Mouse (Mus musculus): ENCODE data around the gene Asb14. TPM values are rescaled to one million over a fixed set of nuclear protein-coding genes. Genes with fewer than 3 reads are reported as not detected.
A peak's percentile ranks its signal among the peaks of the same experiment; 100 is the strongest.

The Asb14 gene
- 2.6 and 2.8 TPM in 2 replicates for polyA plus RNA-seq (2015; fragmentation: Nextera tagmentation; extraction: Ambion mirVana)

DNA sequence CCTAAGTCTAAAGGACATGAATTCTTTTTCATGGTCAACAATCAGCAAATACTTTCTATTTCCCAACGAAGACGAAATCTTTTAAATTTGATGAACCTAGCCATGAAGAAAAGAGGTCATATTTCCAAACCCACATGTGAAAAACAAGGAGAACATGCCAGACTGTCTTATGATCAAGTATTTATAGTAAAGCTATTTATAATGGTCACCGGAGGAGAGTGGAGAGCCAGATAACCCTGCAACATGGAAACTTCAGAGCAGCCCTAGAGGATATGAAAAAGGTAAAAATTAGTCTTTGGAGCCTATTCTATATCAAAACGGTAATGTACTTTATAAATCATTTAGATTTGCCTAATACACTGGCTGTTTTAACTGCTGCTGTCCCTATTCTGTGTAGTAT lies at the start of gene Asb14:
TSS of gene Asb14 (plus strand) at position 166 of the 400 bp plus-strand sequence.
- Histone ChIP-seq H3K4me3 (ENCODE audit: low read length) (no peak within 1 kb of the TSS), H3K4me2 (ENCODE audit: low read depth, low read length) (no peak within 1 kb of the TSS), H3K9me3 (replicated peaks; ENCODE audit: control insufficient read depth, low read length) (no peaks in the 10 kb centered on the region), H3K27ac (ENCODE audit: low read length) (peak within 1 kb of the TSS; percentile 48), H3K36me3 (ENCODE audit: control insufficient read depth, insufficient read depth) (no peaks in the 10 kb centered on the region), H3K4me1 (ENCODE audit: control insufficient read depth, insufficient read depth, low read length) (no peaks in the 10 kb centered on the region), H3K27me3 (ENCODE audit: control insufficient read depth, insufficient read depth, low read length) (no peaks in the 10 kb centered on the region), H3K9ac (ENCODE audit: low read length) (no peak within 1 kb of the TSS)
- peak; percentile 76; the same call in 1 of the 2 replicates for ATAC-seq (replicated peaks; ENCODE audit: extremely low read depth, insufficient read depth, low FRiP score)
- 75% methylated on average over 4 of the region's 4 CpGs for WGBS

DNA sequence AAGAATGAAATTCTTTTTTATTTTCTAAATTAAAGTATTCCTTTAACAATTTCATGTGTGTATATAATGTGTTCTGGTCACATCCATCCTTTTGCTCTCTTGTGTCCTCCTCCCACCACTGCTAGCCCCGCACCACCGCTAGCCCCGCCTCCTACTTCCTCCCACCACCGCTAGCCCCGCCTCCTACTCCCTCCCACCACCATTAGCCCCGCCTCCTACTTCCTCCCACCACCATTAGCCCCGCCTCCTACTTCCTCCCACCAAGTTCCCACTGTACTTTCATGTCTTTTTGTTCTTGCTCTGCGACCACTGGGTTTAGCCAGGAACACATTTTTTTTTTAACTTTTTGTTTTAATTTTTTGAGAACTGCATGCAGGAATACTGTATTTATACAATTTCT lies 41.3 kb upstream of the Asb14 start:
- WGBS = 74% methylated on average over 8 of the region's 8 CpGs
- Histone ChIP-seq H3K9me3 (replicated peaks; ENCODE audit: control insufficient read depth, low read length) (no peaks in the 10 kb centered on the region), H3K4me3 (ENCODE audit: low read length) (no peak overlapping the region), H3K27me3 (ENCODE audit: control insufficient read depth, insufficient read depth, low read length) (no peaks in the 10 kb centered on the region), H3K4me2 (ENCODE audit: low read depth, low read length) (no peak overlapping the region), H3K4me1 (ENCODE audit: control insufficient read depth, insufficient read depth, low read length) (no peaks in the 10 kb centered on the region), H3K36me3 (ENCODE audit: control insufficient read depth, insufficient read depth) (no peaks in the 10 kb centered on the region), H3K27ac (ENCODE audit: low read length) (no peak overlapping the region), H3K9ac (ENCODE audit: low read length) (no peak overlapping the region)
- no peak for ATAC-seq (replicated peaks; ENCODE audit: extremely low read depth, insufficient read depth, low FRiP score)

DNA sequence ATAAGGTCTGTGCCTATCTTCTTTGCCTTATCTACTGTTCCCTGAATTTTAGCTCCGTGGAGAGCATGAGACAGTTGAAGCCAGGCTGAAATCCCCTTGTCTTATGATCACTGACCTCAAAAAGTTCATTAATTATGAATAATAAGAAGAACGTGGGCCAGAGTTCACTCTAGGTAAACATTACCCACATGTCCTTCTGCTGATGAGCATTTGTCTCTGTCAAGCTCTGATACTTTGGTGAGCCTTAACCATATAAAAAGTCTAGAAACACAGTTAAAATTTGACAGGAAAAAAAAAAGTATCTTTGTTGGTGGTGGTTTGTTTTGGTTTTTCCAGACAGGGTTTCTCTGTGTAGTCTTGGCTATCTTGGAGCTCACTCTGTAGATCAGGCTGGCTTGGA lies 40.3 kb upstream of the Asb14 start:
- Histone ChIP-seq H3K4me2 (ENCODE audit: low read depth, low read length) (no peak overlapping the region), H3K27ac (ENCODE audit: low read length) (no peak overlapping the region), H3K9ac (ENCODE audit: low read length) (no peak overlapping the region), H3K9me3 (replicated peaks; ENCODE audit: control insufficient read depth, low read length) (no peaks in the 10 kb centered on the region), H3K4me1 (ENCODE audit: control insufficient read depth, insufficient read depth, low read length) (no peaks in the 10 kb centered on the region), H3K36me3 (ENCODE audit: control insufficient read depth, insufficient read depth) (no peaks in the 10 kb centered on the region), H3K4me3 (ENCODE audit: low read length) (no peak overlapping the region), H3K27me3 (ENCODE audit: control insufficient read depth, insufficient read depth, low read length) (no peaks in the 10 kb centered on the region)
- 61% methylated on average over 2 of the region's 2 CpGs for WGBS
- ATAC-seq (replicated peaks; ENCODE audit: extremely low read depth, insufficient read depth, low FRiP score) = no peak

DNA sequence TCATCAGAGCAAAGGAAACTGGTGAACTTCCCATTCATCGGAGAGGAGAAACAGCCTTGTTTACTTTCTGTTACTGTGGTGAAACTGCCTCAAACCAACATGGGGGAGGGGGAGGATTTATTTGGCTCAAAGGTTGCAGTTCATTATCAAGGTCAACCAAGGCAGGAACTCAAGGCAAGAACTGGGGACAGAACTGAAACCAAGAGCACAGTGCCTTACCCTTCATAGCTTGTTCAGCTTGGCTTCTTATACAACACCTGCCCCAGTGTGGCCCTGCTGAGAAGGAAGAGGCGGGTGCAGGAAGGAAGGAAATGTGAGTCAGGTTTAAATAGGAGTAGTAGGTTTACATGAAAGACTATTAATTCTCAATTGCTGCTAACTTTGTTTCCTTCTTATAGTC lies 36.0 kb upstream of the Asb14 start:
- Histone ChIP-seq H3K27me3 (ENCODE audit: control insufficient read depth, insufficient read depth, low read length) (no peaks in the 10 kb centered on the region), H3K4me1 (ENCODE audit: control insufficient read depth, insufficient read depth, low read length) (no peaks in the 10 kb centered on the region), H3K4me3 (ENCODE audit: low read length) (no peak overlapping the region), H3K9me3 (replicated peaks; ENCODE audit: control insufficient read depth, low read length) (no peaks in the 10 kb centered on the region), H3K9ac (ENCODE audit: low read length) (no peak overlapping the region), H3K27ac (ENCODE audit: low read length) (no peak overlapping the region), H3K36me3 (ENCODE audit: control insufficient read depth, insufficient read depth) (no peaks in the 10 kb centered on the region), H3K4me2 (ENCODE audit: low read depth, low read length) (no peak overlapping the region)
- ATAC-seq (replicated peaks; ENCODE audit: extremely low read depth, insufficient read depth, low FRiP score) = no peak
- WGBS = 53% methylated on average over 2 of the region's 2 CpGs

DNA sequence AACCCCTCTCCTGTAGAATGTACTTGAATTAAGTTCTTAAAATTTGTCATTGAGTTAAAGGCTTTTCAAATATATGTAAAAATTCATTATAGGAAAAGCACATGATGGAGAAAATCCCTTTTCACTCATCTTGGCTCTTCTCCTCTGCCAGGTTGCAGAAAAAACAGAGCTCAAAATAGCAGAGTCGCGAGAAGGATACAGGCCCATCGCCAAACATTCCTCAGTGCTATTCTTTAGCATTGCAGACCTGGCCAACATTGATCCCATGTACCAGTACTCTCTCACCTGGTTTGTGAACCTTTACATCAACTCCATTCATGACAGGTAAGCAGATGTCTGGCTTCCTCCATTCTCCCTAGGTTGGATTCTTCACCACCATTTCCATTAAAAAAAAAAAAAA lies 35.3 kb upstream of the Asb14 start:
- no peaks in the 10 kb centered on the region for H3K27me3 ChIP-seq (ENCODE audit: control insufficient read depth, insufficient read depth, low read length)
- no peaks in the 10 kb centered on the region for H3K4me1 ChIP-seq (ENCODE audit: control insufficient read depth, insufficient read depth, low read length)
- H3K9ac ChIP-seq (ENCODE audit: low read length) = no peak overlapping the region
- no peaks in the 10 kb centered on the region for H3K9me3 ChIP-seq (replicated peaks; ENCODE audit: control insufficient read depth, low read length)
- no peak overlapping the region for H3K27ac ChIP-seq (ENCODE audit: low read length)
- no peaks in the 10 kb centered on the region for H3K36me3 ChIP-seq (ENCODE audit: control insufficient read depth, insufficient read depth)
- no peak for ATAC-seq (replicated peaks; ENCODE audit: extremely low read depth, insufficient read depth, low FRiP score)
- 59% methylated on average over 3 of the region's 3 CpGs for WGBS
- no peak overlapping the region for H3K4me3 ChIP-seq (ENCODE audit: low read length)
- no peak overlapping the region for H3K4me2 ChIP-seq (ENCODE audit: low read depth, low read length)

DNA sequence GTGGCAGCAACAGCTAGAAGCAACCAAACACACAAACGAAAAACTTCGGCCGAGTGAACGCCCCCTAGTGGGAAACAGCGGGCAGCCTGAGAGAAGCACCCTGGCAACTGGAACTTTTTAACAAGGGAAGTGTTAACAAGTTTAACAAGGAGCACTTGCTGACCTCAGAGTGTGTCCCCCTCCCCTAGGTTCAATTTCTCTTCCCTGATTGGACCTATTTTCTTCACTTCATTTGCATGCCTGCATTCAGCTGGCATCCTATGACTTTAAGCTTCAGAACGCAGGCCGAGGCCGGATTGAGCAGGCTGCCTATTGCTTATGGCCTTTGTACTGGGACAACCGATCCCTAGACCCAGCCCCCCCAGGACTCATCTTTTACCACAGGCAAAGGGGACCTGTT lies 27.0 kb upstream of the Asb14 start:
- Histone ChIP-seq H3K4me1 (ENCODE audit: control insufficient read depth, insufficient read depth, low read length) (no peaks in the 10 kb centered on the region), H3K4me3 (ENCODE audit: low read length) (no peak overlapping the region), H3K27me3 (ENCODE audit: control insufficient read depth, insufficient read depth, low read length) (no peaks in the 10 kb centered on the region), H3K36me3 (ENCODE audit: control insufficient read depth, insufficient read depth) (no peaks in the 10 kb centered on the region), H3K9me3 (replicated peaks; ENCODE audit: control insufficient read depth, low read length) (no peaks in the 10 kb centered on the region), H3K9ac (ENCODE audit: low read length) (no peak overlapping the region), H3K27ac (ENCODE audit: low read length) (no peak overlapping the region), H3K4me2 (ENCODE audit: low read depth, low read length) (no peak overlapping the region)
- no peak for ATAC-seq (replicated peaks; ENCODE audit: extremely low read depth, insufficient read depth, low FRiP score)
- 58% methylated on average over 9 of the region's 9 CpGs for WGBS

DNA sequence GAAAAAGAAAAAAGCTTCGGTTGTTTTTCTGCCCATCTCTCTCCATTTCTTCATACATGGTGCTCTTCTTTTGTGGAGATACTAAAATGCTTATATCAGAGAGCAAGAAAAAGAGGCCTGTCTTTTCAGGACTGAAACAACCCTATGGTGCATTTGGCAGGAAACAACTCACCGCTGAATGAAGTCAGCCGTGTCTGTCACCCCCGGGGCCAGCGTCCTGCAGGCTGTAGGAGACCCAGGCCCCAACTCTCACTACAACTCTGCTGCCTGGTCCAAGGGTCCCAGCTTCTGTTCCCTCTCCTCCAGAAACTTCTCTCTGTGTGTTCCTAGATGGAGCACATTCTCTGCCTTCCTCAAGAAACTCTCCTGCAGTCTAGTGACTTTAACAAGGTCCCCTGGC lies 26.1 kb upstream of the Asb14 start:
- H3K4me3 ChIP-seq (ENCODE audit: low read length) = no peak overlapping the region
- H3K4me1 ChIP-seq (ENCODE audit: control insufficient read depth, insufficient read depth, low read length) = no peaks in the 10 kb centered on the region
- H3K9me3 ChIP-seq (replicated peaks; ENCODE audit: control insufficient read depth, low read length) = no peaks in the 10 kb centered on the region
- no peaks in the 10 kb centered on the region for H3K27me3 ChIP-seq (ENCODE audit: control insufficient read depth, insufficient read depth, low read length)
- 78% methylated on average over 5 of the region's 5 CpGs for WGBS
- H3K4me2 ChIP-seq (ENCODE audit: low read depth, low read length) = no peak overlapping the region
- no peak overlapping the region for H3K9ac ChIP-seq (ENCODE audit: low read length)
- ATAC-seq (replicated peaks; ENCODE audit: extremely low read depth, insufficient read depth, low FRiP score) = no peak
- H3K27ac ChIP-seq (ENCODE audit: low read length) = no peak overlapping the region
- no peaks in the 10 kb centered on the region for H3K36me3 ChIP-seq (ENCODE audit: control insufficient read depth, insufficient read depth)

DNA sequence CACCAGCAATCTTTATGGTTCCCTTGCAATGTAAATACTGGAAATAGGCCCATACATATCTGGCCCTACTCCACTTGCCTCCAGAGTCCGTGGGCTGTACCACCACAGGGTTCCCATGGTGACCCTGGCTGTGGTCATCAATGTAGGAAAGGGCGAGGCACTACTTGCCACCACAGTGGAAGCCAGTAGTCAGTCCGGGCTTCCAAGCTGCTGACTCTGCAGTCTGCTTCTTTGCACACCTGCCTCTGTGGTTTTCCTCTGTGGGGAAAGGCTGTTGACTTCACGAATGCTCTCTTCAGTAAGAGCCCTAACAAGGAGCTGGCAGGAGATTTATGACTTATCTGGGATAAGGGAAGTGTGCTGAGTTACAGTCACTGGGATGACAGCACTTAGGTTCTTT lies 15.6 kb upstream of the Asb14 start:
- H3K4me2 ChIP-seq (ENCODE audit: low read depth, low read length) = no peak overlapping the region
- no peaks in the 10 kb centered on the region for H3K4me1 ChIP-seq (ENCODE audit: control insufficient read depth, insufficient read depth, low read length)
- ATAC-seq (replicated peaks; ENCODE audit: extremely low read depth, insufficient read depth, low FRiP score) = no peak
- WGBS = 56% methylated on average over 4 of the region's 4 CpGs
- H3K27ac ChIP-seq (ENCODE audit: low read length) = no peak overlapping the region
- no peak overlapping the region for H3K9ac ChIP-seq (ENCODE audit: low read length)
- no peaks in the 10 kb centered on the region for H3K27me3 ChIP-seq (ENCODE audit: control insufficient read depth, insufficient read depth, low read length)
- H3K4me3 ChIP-seq (ENCODE audit: low read length) = no peak overlapping the region
- no peaks in the 10 kb centered on the region for H3K9me3 ChIP-seq (replicated peaks; ENCODE audit: control insufficient read depth, low read length)
- no peaks in the 10 kb centered on the region for H3K36me3 ChIP-seq (ENCODE audit: control insufficient read depth, insufficient read depth)

DNA sequence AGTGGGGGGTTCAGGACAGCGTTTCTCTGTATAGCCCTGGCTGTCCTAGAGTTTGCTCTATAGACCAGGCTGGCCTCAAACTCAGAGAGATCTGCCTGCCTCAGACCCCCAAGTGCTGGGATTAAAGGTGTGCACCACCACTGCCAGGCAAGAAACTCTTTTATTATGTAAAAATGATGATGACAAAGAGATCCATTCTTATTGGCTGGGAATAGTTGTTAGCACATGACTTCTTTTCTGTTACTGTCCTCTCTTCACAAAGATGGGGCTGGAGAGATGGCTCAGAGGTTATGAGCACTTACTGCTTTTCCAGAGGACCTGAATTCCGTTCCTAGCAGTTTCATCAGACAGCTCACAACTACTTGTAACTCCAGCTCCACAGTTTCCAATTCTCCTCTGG lies 14.4 kb upstream of the Asb14 start:
- H3K4me3 ChIP-seq (ENCODE audit: low read length) = no peak overlapping the region
- no peak for ATAC-seq (replicated peaks; ENCODE audit: extremely low read depth, insufficient read depth, low FRiP score)
- no peaks in the 10 kb centered on the region for H3K9me3 ChIP-seq (replicated peaks; ENCODE audit: control insufficient read depth, low read length)
- no peak overlapping the region for H3K4me2 ChIP-seq (ENCODE audit: low read depth, low read length)
- H3K4me1 ChIP-seq (ENCODE audit: control insufficient read depth, insufficient read depth, low read length) = no peaks in the 10 kb centered on the region
- 70% methylated on average over 2 of the region's 2 CpGs for WGBS
- no peaks in the 10 kb centered on the region for H3K27me3 ChIP-seq (ENCODE audit: control insufficient read depth, insufficient read depth, low read length)
- no peak overlapping the region for H3K9ac ChIP-seq (ENCODE audit: low read length)
- no peaks in the 10 kb centered on the region for H3K36me3 ChIP-seq (ENCODE audit: control insufficient read depth, insufficient read depth)
- H3K27ac ChIP-seq (ENCODE audit: low read length) = no peak overlapping the region

DNA sequence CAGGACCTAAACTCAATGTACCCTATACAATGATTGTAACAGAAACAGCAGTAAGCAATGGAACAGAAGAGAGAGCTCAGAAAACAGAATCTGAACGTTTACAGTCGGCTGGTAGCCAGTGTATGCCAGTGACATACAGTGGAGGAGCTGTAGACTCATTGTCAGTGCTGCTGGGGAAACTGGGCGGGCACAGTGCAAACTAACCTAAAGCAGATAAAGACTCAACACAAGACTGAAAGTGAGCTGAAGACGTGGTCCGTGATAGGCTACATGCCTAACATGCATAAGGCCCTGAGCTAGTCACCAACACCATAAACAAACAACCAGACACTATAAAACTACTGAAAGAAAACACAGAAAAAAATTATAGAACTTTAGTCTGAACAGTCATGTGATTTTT lies 12.7 kb upstream of the Asb14 start:
- Histone ChIP-seq H3K36me3 (ENCODE audit: control insufficient read depth, insufficient read depth) (no peaks in the 10 kb centered on the region), H3K9me3 (replicated peaks; ENCODE audit: control insufficient read depth, low read length) (no peaks in the 10 kb centered on the region), H3K27ac (ENCODE audit: low read length) (no peak overlapping the region), H3K4me2 (ENCODE audit: low read depth, low read length) (no peak overlapping the region), H3K9ac (ENCODE audit: low read length) (no peak overlapping the region), H3K27me3 (ENCODE audit: control insufficient read depth, insufficient read depth, low read length) (no peaks in the 10 kb centered on the region), H3K4me3 (ENCODE audit: low read length) (no peak overlapping the region), H3K4me1 (ENCODE audit: control insufficient read depth, insufficient read depth, low read length) (no peaks in the 10 kb centered on the region)
- no peak for ATAC-seq (replicated peaks; ENCODE audit: extremely low read depth, insufficient read depth, low FRiP score)
- WGBS = 78% methylated on average over 5 of the region's 5 CpGs
